Mouse (Mus musculus) retina, postnatal 7 days (tissue): ENCODE data around the gene B4galt1.
"Not testable (repeated sequence)": the region's sequence is repeated elsewhere in the genome, so short reads cannot be mapped to it uniquely, and the experiment has no call there.

Experiments used
- DNase-seq: peaks from one replicate; pipeline ENCODE4 v3.0.0-alpha.2; 2012; ENCODE audit warnings: low read depth, low spot score

The B4galt1 gene

DNA sequence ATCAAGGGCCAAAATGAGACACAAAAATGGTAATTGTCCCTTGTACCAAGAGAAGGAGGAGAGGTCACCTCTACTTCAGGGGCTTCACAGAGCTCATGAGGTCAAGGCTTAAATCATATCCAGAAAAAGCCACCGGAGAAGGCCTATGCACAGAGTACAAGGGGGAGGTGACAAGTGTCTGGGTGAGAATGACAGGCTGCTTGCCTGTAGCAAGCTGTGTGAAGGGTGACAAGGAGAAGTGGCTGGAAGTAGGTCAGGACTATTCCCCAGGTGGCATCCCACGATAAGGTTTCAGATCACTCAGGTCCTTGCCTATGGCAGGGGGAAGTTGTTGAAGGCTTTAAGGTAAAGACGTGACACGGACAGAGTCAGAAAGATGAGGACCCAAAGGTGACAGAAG lies 33.8 kb downstream of the B4galt1 start:
- DNase-seq, result no peak

DNA sequence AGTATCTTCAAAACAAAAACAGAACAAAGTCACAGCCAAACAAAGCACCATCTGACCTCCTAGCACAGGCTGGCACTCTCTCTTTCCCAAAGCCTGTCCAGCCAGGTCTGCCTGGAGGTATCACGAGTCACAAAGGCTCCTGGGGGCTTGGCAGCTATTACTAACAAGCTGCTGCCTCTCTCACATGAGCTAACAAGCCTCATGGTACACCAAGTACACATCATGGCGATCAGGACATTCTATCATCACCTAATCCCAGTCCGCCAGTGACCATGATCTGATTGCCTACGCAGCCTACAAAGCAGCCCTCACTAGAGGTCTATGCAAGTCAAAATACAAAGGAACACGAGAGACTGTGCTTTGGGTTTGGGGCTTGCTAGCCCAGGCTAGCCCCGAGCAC lies 34.7 kb downstream of the B4galt1 start:
- DNase-seq, result no peak

DNA sequence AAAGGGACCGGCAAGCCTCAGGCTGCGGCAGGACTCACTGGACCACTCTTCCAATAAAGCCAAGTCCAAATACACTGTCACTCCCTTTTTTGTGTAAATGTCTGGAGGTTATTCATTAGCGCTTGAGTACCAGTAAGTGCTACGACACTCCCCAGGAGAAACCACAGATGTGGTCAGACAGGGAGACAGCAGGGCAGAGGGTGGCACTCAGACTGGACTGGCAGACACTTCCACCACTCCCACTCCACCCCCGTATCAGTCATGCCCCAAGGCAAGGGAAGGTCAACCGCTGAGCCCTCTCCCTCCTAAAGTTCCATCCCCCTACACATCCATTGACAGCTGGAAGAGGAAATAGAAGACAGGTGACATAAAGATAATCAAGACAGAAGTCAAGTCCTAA lies 35.4 kb downstream of the B4galt1 start:
- DNase-seq, result no peak

DNA sequence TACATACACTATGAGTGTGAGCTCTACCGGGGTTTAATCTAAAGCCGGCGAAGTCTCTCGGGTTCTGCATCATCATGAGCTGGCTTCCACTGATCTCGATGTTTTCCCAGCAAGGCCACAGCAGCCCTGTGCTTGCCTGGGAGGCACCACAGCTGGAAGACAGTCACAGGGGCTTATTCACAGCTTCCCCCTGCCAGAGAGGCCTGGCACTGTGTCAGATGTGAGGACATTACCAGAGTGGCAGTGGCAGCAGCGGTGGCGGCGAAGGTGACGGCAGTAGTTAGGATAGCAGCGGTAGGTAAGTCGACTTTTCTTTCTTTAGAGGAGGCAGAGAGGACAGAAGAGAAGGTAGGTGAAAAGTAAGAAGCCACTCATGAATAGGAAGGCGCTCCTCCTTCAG lies 35.9 kb downstream of the B4galt1 start:
- DNase-seq, result no peak

DNA sequence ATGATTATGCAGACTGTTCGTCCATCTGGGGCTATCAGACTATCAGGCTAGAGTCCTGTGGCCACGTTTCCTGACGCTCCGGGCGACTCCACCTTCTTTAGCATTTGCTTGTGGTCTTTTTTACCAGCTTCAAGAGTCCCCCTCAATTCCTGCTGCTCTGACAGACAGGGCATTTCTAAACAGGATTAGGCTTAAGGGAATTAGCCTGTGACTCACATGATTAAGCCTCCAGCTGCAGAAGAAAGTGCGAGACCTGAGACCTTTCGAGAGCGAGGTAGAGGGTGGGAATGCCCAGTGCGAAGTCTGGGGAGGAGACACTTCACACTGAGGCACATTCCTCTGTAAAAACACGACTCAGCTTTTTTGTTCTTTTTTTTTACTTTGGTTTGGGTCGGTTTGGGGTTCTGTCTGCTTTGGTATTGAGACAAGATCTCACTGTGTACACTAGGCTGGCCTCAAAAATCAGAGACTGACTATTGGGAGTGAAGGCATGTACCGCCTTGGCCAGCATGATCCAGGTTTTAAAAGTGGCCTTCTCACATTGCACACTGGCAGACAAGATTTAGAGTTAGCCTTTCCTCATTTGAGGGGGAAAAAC lies 37.9 kb downstream of the B4galt1 start:
- peak; percentile 56 for DNase-seq

DNA sequence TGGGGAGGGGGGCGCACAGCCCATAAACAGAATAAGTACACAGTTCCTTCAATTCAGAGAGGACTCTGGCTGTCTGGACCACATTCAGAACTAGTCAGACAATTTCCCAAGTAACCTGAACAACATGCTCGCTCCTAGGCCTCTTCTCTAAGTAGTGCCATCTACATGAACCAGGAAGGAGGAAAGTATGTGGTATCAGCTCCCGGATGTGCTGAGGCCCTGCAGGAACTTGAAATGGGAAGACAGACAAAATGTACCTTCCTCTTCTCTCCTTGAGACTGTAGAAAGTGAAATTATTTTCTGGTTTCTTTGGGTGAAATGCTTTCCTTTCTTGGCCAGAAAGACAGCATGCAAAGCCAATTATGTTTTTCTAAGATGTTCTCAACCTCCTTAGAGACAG lies 38.7 kb downstream of the B4galt1 start:
- no peak for DNase-seq

DNA sequence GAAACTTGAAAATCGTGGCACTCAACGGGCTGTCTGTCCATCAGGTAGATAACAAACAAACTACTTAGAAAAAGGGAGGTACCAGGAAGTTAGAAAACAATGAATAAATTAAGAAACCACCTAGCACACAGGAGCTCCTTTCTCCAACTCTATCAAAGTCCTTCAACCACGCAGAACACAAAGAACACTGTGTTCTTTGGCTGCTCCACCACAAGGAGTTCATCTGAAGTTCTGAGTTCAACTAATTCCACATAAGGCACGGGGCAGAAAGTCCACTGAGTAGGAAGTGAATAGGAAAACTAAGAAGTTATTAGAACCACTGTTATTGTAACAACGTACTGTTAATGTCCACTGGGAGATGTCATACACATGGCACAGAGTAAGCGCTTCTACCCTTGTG lies 39.4 kb downstream of the B4galt1 start:
- no peak for DNase-seq

DNA sequence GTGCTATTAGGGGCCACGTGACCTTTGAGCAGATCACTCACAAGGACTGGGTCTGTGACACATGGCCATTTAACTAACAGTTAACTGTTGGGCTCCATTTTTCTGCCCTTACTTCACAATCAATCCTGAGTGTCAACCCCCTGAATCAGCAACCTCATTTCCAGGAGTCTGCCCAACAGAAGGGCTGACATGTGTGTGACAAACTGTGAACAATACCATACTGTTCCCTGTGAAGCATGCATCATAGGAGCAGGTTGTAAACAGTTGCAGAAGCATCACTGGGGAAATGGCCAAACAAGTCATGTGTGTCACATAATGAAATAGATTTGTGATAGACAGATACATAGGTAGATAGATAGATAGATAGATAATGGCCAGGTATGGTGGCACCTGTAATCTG lies 40.9 kb downstream of the B4galt1 start:
- no peak for DNase-seq

DNA sequence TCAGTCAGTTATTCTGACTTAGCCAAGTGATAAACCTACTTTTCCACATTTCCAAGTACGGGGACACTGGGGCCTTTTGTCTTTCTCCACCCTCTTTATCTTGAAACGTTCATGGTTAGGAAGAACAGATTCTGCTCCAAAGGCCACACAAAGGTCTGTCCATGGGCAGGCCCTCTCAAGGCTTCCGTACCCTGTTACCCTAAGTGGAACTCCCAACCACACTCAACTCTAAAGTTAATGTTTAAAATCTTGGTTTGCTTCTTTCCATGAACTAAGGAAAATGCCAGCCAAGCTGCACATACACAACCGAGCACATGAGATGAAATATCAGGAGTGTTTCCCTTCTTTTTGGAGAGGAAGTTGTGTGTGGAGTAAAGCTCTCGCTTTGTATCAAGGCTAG lies 43.3 kb downstream of the B4galt1 start:
- no peak for DNase-seq

DNA sequence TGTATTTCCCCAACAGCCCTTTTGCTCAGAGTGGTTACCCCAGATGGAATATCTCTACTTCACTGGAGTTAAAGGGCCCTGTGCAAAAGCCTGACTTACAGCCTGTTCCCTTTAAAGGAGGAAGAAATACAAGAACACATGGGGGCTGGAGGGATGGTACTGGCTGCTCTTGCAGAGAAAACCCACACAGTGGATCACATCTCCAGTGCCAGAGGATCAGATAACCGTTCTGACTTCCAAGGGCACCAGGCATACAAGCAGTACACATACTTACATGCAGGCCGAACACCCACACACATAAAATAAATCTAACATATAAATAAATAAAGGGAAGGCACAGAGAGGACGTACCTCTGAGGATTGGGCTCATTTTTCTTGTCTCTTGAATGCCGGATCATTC lies 46.4 kb downstream of the B4galt1 start:
- no peak for DNase-seq

DNA sequence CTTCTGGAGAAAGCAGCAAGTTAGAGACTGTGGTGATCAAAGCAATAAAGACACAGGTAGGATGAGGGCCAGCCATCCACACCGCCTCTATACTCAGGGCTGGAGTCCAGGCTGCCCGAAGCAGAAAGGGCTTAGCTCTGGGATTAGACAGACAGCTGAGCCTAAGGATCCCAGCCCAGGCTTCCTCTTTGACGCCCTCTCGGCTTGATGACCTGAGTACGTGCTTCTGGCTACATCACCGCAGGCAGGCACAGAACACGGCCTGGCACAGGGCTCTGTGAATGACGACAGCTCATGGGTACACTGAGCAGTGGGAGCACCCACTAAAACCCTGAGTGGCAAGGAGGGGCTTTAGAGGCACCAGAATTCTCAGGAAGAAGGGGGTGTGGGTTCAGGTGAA lies 48.4 kb downstream of the B4galt1 start:
- DNase-seq, result no peak

DNA sequence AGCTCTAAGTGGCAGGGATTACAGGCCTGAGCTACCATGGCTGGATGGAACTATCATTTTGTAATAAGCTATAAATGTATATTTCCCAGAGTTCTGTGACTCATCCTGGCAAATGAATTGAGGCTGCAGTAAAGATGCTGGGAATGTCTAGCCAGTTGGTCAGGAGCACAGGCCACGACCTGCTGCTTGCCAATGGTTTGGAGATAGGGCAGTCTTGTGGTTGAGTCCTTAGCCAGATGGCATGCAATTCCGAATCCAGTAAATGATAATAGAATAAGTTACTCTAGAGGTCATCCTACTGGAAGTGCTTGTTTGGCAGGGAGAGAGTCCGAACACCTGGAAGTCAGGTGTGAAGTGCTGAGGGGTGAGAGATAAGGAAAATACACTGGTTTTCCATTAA lies 51.0 kb downstream of the B4galt1 start:
- no peak for DNase-seq

DNA sequence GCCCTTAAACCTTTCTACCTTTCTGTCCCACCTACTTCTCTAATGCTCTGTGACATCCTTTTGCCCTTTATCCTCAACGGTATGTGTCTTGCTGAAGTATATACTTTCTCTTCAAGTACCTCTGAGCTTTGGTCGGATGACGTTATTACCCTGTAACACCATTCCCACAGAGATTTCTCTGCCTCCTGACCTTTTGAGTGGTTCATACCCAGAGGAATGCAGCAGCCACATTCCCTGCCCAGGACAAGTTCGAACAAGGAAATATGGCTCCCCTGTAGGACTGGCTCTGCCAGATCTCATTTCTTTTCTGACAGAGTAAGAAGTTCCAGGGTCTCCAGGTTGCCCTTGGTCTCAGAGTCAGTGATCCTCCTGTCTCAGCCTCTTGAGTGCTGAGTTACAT lies 51.9 kb downstream of the B4galt1 start:
- DNase-seq, result no peak

DNA sequence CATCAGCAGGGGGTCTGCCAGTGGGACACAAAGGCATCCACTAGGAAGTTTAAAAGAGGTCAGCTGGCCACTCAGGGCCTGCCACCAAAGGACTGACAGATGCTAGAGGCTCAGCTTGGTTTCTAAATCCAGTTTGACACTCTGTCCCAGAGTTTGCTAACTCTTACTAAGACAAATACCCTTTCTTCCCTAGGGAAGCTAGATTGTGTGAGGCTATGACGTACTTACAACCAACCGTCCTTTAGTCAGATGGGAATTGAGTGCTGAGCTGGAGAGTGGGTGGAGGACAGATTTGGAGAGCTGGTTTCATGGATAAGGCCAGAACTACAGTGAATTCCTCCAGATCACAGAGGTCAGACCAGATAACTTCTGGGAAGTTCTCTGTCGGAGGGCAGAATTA lies 52.9 kb downstream of the B4galt1 start:
- no peak for DNase-seq

DNA sequence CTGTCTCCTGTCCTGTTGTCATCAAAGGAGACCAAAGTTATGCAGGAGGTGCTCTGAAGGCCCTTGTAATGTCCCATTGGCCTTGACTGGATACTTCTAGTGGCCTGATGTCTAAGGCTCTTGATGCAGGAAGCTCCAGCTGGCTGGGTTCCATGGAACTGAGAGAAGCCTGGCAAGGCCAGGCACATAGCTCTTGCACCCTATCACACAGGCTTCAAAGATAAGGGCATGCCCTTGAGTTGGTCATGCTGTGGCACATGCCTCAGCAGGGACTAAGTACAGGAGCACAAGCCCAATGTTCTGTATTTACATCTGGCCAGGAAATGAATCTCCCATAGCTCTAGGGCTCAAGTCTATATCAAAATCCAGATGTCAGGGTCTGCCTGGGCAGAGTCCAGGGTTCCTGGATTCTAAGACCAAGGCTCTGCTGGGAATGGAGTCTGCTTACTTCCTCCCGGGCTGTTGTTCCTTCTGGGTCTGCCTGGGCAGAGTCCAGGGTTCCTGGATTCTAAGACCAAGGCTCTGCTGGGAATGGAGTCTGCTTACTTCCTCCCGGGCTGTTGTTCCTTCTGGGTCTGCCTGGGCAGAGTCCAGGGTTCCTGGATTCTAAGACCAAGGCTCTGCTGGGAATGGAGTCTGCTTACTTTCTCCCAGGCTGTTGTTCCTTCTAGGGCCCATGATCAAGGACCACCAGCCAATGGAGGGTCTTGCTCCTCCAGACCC lies 54.8 kb downstream of the B4galt1 start:
- DNase-seq, result not testable (repeated sequence)

DNA sequence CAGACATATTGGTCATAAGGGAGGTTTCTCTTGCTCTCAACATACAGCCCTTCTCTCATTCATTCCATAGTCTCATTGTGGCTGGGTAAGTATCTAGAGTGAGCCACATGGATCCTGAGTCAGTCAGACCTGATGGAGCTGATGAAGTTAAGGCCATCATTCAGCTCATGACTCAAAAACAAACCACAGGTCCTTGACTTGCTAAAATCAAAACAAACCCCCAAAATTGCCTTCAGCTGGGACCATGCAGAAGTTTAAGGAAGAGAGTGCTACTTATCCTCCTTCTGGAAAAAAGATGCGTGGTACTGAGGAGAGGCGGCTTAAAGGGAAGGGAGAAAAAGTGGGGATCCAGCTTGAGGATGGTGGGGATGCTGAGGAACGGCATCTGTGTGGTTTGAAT lies 58.0 kb downstream of the B4galt1 start:
- no peak for DNase-seq

DNA sequence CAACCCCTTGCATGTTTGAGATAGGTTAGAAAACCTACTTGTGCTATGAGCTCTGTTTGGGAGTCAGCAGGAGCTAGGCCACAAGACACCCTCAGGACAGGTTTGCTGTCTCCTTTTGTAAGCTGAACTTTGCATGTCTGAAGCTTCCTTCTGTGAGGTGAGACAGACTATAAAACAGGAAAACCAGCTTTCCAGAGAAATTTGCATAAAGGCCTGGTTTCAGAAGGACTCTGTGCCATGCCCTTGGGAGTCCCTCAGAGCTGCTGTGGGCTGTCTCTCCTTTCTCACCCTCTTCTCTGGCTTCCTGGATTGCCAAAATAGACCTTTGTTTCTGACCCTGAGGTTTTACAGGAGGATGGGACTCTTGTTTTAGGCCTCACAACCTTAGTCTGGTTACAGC lies 59.5 kb downstream of the B4galt1 start:
- DNase-seq, result no peak

DNA sequence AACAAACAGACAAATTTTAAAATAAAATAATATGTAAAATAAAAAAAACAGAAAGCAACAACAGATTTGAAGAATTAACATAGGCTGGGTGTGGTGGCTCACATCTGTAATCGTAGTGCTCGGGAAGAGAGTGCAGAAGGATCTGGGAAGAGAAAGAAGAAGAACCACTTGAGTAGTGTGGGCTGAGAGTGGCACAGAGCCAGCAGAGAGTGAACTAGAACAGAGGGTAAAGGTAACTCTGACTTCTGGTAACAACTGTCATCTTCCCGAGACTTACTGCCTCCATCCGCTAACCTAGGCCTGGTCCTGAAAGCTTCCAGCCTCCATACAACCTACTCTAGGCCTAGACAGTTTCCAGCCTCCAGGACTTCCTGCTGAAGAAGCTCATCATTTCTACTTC lies 62.6 kb downstream of the B4galt1 start:
- no peak for DNase-seq

DNA sequence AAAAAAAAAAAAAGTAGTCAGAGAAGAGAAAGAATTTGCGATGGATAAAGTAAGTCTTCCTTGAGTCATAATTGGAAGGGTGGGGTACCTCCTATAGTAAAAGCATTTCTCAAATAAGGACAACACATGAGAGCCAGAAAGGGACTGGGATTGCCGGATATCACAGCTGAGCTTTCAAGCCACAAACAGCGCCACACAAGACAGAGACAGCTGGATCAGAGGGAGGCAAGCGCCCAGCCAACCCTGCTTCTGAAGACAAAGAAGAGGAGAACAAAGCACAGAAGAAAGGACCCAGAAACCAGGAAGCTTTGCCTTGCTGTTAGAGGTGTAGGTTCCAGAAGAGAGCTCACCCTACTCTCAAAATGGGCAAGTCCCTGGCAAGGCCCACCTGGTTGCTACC lies 67.2 kb downstream of the B4galt1 start:
- DNase-seq, result no peak

DNA sequence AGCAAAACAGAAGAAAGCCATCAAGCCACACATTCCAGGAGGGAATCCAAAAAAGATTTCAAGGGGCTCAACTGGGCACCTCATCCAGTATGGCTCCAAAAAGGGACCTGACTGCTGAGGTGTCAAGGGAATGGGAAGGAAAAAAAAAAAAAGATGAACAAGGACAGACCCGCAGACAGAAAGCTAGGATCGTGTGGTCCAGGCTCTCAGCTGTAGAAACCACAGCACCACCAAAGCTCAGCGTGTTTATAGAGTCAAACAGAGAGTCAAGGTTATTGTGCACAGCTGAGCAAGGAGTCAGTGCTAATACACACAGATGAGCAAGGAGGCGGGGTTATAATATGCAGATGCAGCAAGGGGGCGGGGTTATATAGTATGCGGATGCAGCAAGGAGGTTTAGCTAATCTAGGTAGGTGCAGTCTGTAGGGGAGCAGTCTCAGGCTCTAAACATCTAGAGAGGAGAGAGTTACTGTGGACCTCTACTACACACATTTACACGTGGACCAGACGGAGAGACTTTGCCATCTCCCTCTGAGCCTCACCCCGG lies 68.1 kb downstream of the B4galt1 start:
- DNase-seq, result no peak

DNA sequence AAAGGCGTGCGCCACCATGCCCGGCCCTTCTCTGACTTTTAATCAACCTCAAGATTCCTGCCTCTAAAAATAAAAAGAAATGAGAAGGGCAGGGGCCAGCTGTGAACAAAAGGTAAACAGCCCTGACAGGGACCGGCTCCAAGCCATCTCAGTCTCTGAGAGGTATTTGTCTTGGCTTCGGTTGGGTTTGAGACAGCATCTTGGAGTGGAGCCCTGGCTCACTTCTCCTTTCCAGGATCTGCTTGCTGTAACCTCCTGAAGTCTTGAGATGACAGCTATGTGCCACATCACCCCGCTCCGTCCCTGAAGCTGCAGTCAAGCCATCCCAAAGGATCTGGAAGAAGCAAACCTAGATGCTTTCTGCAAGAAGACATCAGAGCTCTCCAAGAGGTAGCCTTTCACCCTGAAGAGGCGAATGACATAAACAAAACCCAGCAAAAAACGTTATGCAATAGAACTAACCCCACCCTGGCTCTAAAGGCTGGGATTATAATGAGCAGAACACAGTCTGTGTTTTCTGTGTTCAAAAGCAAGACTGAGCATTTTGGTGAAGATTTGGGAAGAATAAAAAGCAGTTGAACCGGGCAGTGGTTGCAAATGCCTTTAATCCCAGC lies 69.1 kb downstream of the B4galt1 start:
- DNase-seq, result no peak

DNA sequence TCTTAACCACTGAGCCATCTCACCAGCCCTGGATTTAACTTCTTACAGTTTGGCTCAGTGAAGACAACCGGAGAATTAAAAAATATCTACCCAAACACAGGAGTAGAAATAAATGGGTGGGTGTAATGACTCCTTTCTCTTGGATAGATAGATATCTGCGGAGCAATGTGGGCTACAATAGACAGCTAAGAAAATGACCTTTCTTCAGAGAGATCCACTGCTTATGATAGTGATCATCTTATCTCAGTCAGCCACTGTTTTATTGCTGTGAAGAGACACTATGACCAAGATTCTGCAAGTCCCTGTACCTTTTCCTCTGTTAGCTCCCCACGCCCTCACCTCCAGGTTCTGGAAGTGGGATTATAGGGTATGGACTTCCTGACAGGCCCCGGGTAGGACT lies 70.8 kb downstream of the B4galt1 start:
- no peak for DNase-seq
